Mouse (Mus musculus) neural tube, embryonic 11.5 days (tissue): ENCODE measurements at regions not wholly inside any gene's neighbourhood (a gene's known extent, or its start where the extent isn't known, plus 50 kb on each side); places are given as distances from the start of the nearest gene placed in this dataset.

Experiments used
- ATAC-seq: fragments of 200-750 bp; cut with Nextera tagmentation; 2 replicates; pipeline ENCODE4 v1.8.0; 2017; ENCODE audit warnings: moderate number of reproducible peaks, mild to moderate bottlenecking, moderate TSS enrichment, moderate library complexity; ENCODE audit not compliant: insufficient read depth, low FRiP score, low TSS enrichment
- DNase-seq: peaks from one replicate; pipeline ENCODE4 v3.0.0-alpha.2; 2015; ENCODE audit warnings: low spot score
- H3K27ac ChIP-seq: fragments of 300-500 bp; sonication (generic); 2 replicates; pipeline ENCODE4 v1.5.1; 2014; ENCODE audit warnings: low read depth, mild to moderate bottlenecking, low read length
- H3K27me3 ChIP-seq: fragments of 300-500 bp; sonication (generic); 2 replicates; pipeline ENCODE4 v1.6.1; 2014; ENCODE audit warnings: mild to moderate bottlenecking, low read length, mixed read lengths; ENCODE audit not compliant: control insufficient read depth, insufficient read depth
- H3K36me3 ChIP-seq: fragments of 300-500 bp; sonication (generic); 2 replicates; pipeline ENCODE4 v1.6.1; 2014; ENCODE audit warnings: mild to moderate bottlenecking, low read length, moderate library complexity, mixed read lengths; ENCODE audit not compliant: control insufficient read depth, insufficient read depth
- H3K4me1 ChIP-seq: fragments of 300-500 bp; sonication (generic); 2 replicates; pipeline ENCODE4 v1.6.1; 2014; ENCODE audit warnings: low read length, mixed read lengths; ENCODE audit not compliant: control insufficient read depth, insufficient read depth
- H3K4me2 ChIP-seq: fragments of 300-500 bp; sonication (generic); 2 replicates; pipeline ENCODE4 v1.6.1; 2014; ENCODE audit warnings: low read depth, mild to moderate bottlenecking, moderate library complexity
- H3K4me3 ChIP-seq: fragments of 300-500 bp; sonication (generic); 2 replicates; pipeline ENCODE4 v1.5.1; 2014; ENCODE audit warnings: low read depth, low read length
- H3K9ac ChIP-seq: fragments of 300-500 bp; sonication (generic); 2 replicates; pipeline ENCODE4 v1.6.1; 2014; ENCODE audit warnings: mild to moderate bottlenecking, low read length
- H3K9me3 ChIP-seq: fragments of 300-500 bp; sonication (generic); 2 replicates; pipeline ENCODE4 v1.6.1; 2016; ENCODE audit warnings: low read length; ENCODE audit not compliant: control insufficient read depth
- WGBS: fragments of 180-500 bp; shearing (Covaris S2); extraction: QIAGEN DNeasy Blood & Tissue Kit; methylation state at CpG from one replicate; pipeline ENCODE4 v1.1.7; 2014; 5-methylcytosine and 5-hydroxymethylcytosine counted together

GRCm38 (mm10) chr4:57362652-57363051 is 61.0 kb upstream of the Ptpn3 start:
- Histone ChIP-seq H3K9me3 (no peaks in the 10 kb centered on the region), H3K4me2 (no peak overlapping the region), H3K4me3 (no peak overlapping the region), H3K4me1 (no peaks in the 10 kb centered on the region), H3K27me3 (no peaks in the 10 kb centered on the region), H3K9ac (no peak overlapping the region), H3K36me3 (no peaks in the 10 kb centered on the region), H3K27ac (no peak overlapping the region)
- 92% methylated on average over 8 of the region's 8 CpGs for WGBS
- DNase-seq = no peak
- no peak for ATAC-seq

- Histone ChIP-seq H3K27me3 (no peaks in the 10 kb centered on the region), H3K4me2 (no peak overlapping the region), H3K9me3 (no peaks in the 10 kb centered on the region), H3K4me1 (no peaks in the 10 kb centered on the region), H3K9ac (no peak overlapping the region), H3K27ac (no peak overlapping the region), H3K4me3 (no peak overlapping the region), H3K36me3 (no peaks in the 10 kb centered on the region)
- WGBS = 20% methylated on average over 12 of the region's 12 CpGs
- ATAC-seq = peak; percentile 67; the same call in 1 of the 2 replicates
- peak; percentile 84 for DNase-seq
Measured at GRCm38 (mm10) chr4:57369736-57370373, 64.2 kb upstream of the Palm2 start.

GRCm38 (mm10) chr4:57377872-57378271 is 56.2 kb upstream of the Palm2 start:
- Histone ChIP-seq H3K36me3 (no peaks in the 10 kb centered on the region), H3K4me3 (no peak overlapping the region), H3K4me2 (no peak overlapping the region), H3K9ac (no peak overlapping the region), H3K27me3 (no peaks in the 10 kb centered on the region), H3K9me3 (no peaks in the 10 kb centered on the region), H3K27ac (no peak overlapping the region), H3K4me1 (no peaks in the 10 kb centered on the region)
- peak; percentile 28 for DNase-seq
- WGBS = 49% methylated on average over 5 of the region's 5 CpGs
- ATAC-seq = no peak

GRCm38 (mm10) chr4:57380063-57380800 is 53.8 kb upstream of the Palm2 start:
- Histone ChIP-seq H3K4me3 (no peak overlapping the region), H3K36me3 (no peaks in the 10 kb centered on the region), H3K27ac (no peak overlapping the region), H3K4me2 (no peak overlapping the region), H3K9me3 (no peaks in the 10 kb centered on the region), H3K4me1 (no peaks in the 10 kb centered on the region), H3K9ac (no peak overlapping the region), H3K27me3 (no peaks in the 10 kb centered on the region)
- no peak for DNase-seq
- no peak for ATAC-seq
- WGBS = 87% methylated on average over 9 of the region's 9 CpGs

GRCm38 (mm10) chr4:57381306-57381705 is 52.7 kb upstream of the Palm2 start:
- Histone ChIP-seq H3K4me2 (no peak overlapping the region), H3K27ac (no peak overlapping the region), H3K4me3 (no peak overlapping the region), H3K9ac (no peak overlapping the region), H3K9me3 (no peaks in the 10 kb centered on the region), H3K36me3 (no peaks in the 10 kb centered on the region), H3K4me1 (no peaks in the 10 kb centered on the region), H3K27me3 (no peaks in the 10 kb centered on the region)
- 75% methylated on average over 4 of the region's 4 CpGs for WGBS
- DNase-seq (no peak), ATAC-seq (no peak)
